Mouse (Mus musculus): ENCODE results near the gene Tial1. TPM values are rescaled to one million over a fixed set of nuclear protein-coding genes. Genes with fewer than 3 reads are reported as not detected.

Gene Tial1
- polyA plus RNA-seq, 1 experiment from 2014 or later = 23.9 TPM

DNA sequence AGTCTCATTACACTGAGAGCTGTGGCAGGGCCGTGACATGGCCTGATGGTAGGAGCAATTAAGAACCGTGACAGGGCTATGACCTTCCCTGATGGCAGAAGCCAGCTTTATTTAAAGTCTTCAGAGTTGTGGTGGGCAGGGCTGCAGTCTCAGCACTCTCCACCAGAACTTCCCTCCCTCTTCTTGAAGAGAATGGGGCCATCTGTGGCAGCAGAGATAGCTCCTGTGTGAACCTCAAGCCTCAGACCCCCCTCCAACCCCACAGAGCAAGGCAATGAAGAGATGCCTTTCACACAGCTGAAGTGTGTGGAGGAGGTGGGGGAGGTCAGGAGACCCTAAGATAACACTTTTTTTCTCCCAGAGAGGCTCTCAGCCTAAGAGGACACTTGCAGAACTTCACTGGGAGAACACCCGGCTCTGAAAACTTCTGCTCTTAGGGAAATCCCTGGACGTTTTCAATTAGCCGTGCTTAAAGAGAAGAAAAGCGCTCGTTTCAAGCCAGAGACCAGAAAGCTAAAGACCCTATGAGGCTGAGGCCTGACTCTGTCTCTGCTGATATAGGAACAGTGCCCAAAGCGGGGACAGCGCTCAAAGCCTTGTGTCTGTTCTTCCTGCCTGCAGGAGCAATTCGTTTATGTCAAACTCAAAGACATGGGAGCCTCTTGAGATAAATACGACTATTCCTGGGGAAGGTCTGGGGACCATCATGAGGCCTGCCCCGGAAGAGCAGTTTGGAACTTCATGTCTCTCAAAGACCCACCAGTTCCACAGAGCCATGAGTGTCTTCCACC, 70.1 kb downstream of the Tial1 start:
- H3K27me3 ChIP-seq (ENCODE audit: control insufficient read depth, insufficient read depth, low read length) = no peaks in the 10 kb centered on the region
- no peaks in the 10 kb centered on the region for H3K36me3 ChIP-seq (ENCODE audit: control insufficient read depth, insufficient read depth, low read length)
- H3K27ac ChIP-seq (replicated peaks in 1 of 2; ENCODE audit: control insufficient read depth in 1 of 2, insufficient read depth in 1 of 2, low read depth in 2 of 2, low read length in 2 of 2) = peak overlapping the region in 1 of 2 experiments; percentile 35; a peak in 2 of 4 replicates
- H3K4me1 ChIP-seq (ENCODE audit: control insufficient read depth in 2 of 2, insufficient read depth in 2 of 2, low read length in 2 of 2) = peaks cover 38 to 49% of the 10 kb centered on the region in 2 experiments
- ATAC-seq (ENCODE audit: insufficient number of reproducible peaks, insufficient read depth, low FRiP score, low read depth) = no peak
- H3K9ac ChIP-seq (ENCODE audit: low read length) = peak overlapping the region; percentile 25; the same call in 1 of the 2 replicates
- H3K4me2 ChIP-seq (ENCODE audit: low read length) = no peak overlapping the region
- 17% methylated on average over 12 of the region's 12 CpGs for WGBS
- no peaks in the 10 kb centered on the region for H3K9me3 ChIP-seq (ENCODE audit: control insufficient read depth, low read length)
- H3K4me3 ChIP-seq (ENCODE audit: control insufficient read depth in 1 of 2, insufficient read depth in 1 of 2, low read depth in 1 of 2, low read length in 2 of 2) = no peak overlapping the region

Small RNA genes within 50 kb of the gene (microRNA-seq; reads per million reads assigned to microRNA genes)
- not detected for gene Gm24365

Other genes with a start within 250 kb of the Tial1 start
- gene Armc5, start 224.4 kb downstream of the Tial1 start, polyA plus RNA-seq (2014; fragmentation: Nextera tagmentation; extraction: Ambion mirVana) = 8.2 and 8.5 TPM in 2 replicates
- gene 9130023H24Rik, start 223.7 kb downstream of the Tial1 start, polyA plus RNA-seq (2014; fragmentation: Nextera tagmentation; extraction: Ambion mirVana) = 6.4 and 7.4 TPM in 2 replicates
- gene Tgfb1i1, start 214.9 kb downstream of the Tial1 start, polyA plus RNA-seq (2014; fragmentation: Nextera tagmentation; extraction: Ambion mirVana) = 147 and 153 TPM in 2 replicates
- 0.22 and 0.36 TPM in 2 replicates for gene Slc5a2, start 196.1 kb downstream of the Tial1 start, polyA plus RNA-seq (2014; fragmentation: Nextera tagmentation; extraction: Ambion mirVana)
- gene BC017158, start 163.5 kb downstream of the Tial1 start, polyA plus RNA-seq (2014; fragmentation: Nextera tagmentation; extraction: Ambion mirVana) = 15.1 and 16.3 TPM in 2 replicates
- 9.5 and 14.1 TPM in 2 replicates for gene Rgs10, start 43.0 kb downstream of the Tial1 start, polyA plus RNA-seq (2014; fragmentation: Nextera tagmentation; extraction: Ambion mirVana)
- gene Bag3, start 61.9 kb upstream of the Tial1 start, polyA plus RNA-seq (2014; fragmentation: Nextera tagmentation; extraction: Ambion mirVana) = 24.5 and 26.9 TPM in 2 replicates
- gene Inpp5f, start 149.6 kb upstream of the Tial1 start, polyA plus RNA-seq (2014; fragmentation: Nextera tagmentation; extraction: Ambion mirVana) = 15.6 and 17.3 TPM in 2 replicates

Data from heart, embryonic 14.5 days (tissue).